Mouse (Mus musculus): ENCODE measurements around the gene Gtf2i.
"Not testable (repeated sequence)": the region's sequence is repeated elsewhere in the genome, so short reads cannot be mapped to it uniquely, and the experiment has no call there.

DNA sequence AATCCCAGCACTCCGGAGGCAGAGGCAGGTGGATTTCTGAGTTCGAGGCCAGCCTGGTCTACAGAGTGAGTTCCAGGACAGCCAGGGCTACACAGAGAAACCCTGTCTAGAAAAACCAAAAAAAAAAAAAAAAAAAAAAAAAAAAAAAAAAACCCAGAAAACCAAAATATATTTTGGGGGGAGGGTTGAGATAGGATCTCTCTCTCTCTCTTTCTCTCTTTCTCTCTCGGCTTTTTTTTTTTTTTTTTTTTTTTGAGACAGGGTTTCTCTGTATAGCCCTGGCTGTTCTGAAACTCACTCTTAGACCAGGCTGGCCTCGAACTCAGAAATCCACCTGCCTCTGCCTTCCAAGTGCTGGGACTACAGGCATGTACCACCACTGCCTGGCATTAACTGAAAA is 29.0 kb upstream of the Gtf2i start:
- not testable (repeated sequence) for TF ChIP-seq POLR2A (IDR thresholded peaks at IDR 0.05; ENCODE audit: borderline replicate concordance, insufficient read depth, low read length); CTCF (IDR thresholded peaks at IDR 0.05; ENCODE audit: borderline replicate concordance, insufficient read depth, low read depth, low read length)

Measured in cerebellum, adult 2 months (tissue).